Mouse (Mus musculus) ES-E14 (cell line): ENCODE data around the gene Acad10. TPM values are rescaled to one million over a fixed set of nuclear protein-coding genes. Genes with fewer than 3 reads are reported as not detected.

Experiments
- DNase-seq: peaks from one replicate; pipeline ENCODE4 v3.0.0-alpha.2; 2013; ENCODE audit warnings: low read depth, low spot score
- H3K27ac ChIP-seq: 2 replicates; pipeline ENCODE4 v1.5.1; 2012; ENCODE audit warnings: low read depth, mild to moderate bottlenecking, low read length, moderate library complexity, mixed read lengths; ENCODE audit not compliant: poor library complexity, insufficient read depth, severe bottlenecking
- H3K36me3 ChIP-seq: 2 replicates; pipeline ENCODE4 v1.6.1; 2012; ENCODE audit warnings: mild to moderate bottlenecking, low read length, moderate library complexity, mixed read lengths; ENCODE audit not compliant: control insufficient read depth, poor library complexity, insufficient read depth, severe bottlenecking
- H3K4me1 ChIP-seq, 2 experiments: fragments of 150-350 bp in 1 of 2; sonication (generic) in 1 of 2; 2 replicates each; pipeline ENCODE4 v1.6.1; 2012; ENCODE audit warnings: low read length in 2 of 2, mild to moderate bottlenecking in 1 of 2, mixed read lengths in 1 of 2; ENCODE audit not compliant: control insufficient read depth in 2 of 2, insufficient read depth in 2 of 2, poor library complexity in 1 of 2
- H3K4me3 ChIP-seq, 2 experiments: fragments of 150-350 bp in 1 of 2; sonication (generic) in 1 of 2; 2 replicates each; pipeline ENCODE4 v1.5.1; 2012; ENCODE audit warnings: low read length in 2 of 2, low read depth in 1 of 2, mild to moderate bottlenecking in 1 of 2, mixed read lengths in 1 of 2; ENCODE audit not compliant: insufficient read depth in 1 of 2, poor library complexity in 1 of 2, severe bottlenecking in 1 of 2
- H3K9ac ChIP-seq: 2 replicates; pipeline ENCODE4 v1.6.1; 2012; ENCODE audit warnings: low read depth, mild to moderate bottlenecking, low read length, mixed read lengths; ENCODE audit not compliant: poor library complexity, insufficient read depth, severe bottlenecking
- H3K9me3 ChIP-seq: fragments of 150-350 bp; sonication (generic); 2 replicates; pipeline ENCODE4 v1.6.1; 2012; ENCODE audit warnings: low read depth, mild to moderate bottlenecking, low read length; ENCODE audit not compliant: control insufficient read depth, insufficient read depth
- CHD2 ChIP-seq: IDR thresholded peaks from 2 replicates; pipeline ENCODE4 v1.6.1; 2014; ENCODE audit warnings: mild to moderate bottlenecking, low read depth, low read length, inconsistent platforms
- HCFC1 ChIP-seq: IDR thresholded peaks from 2 replicates; pipeline ENCODE4 v1.6.1; 2012; ENCODE audit warnings: low read length, inconsistent platforms, borderline replicate concordance; ENCODE audit not compliant: insufficient read depth
- MAFK ChIP-seq: IDR thresholded peaks from 2 replicates; pipeline ENCODE4 v1.6.1; 2014; ENCODE audit warnings: mild to moderate bottlenecking, low read depth, low read length, inconsistent platforms; ENCODE audit not compliant: insufficient read depth
- ZC3H11A ChIP-seq: IDR thresholded peaks from 2 replicates; pipeline ENCODE4 v1.6.1; 2012; ENCODE audit warnings: low read depth, mild to moderate bottlenecking, inconsistent platforms, low read length, borderline replicate concordance
- ZNF384 ChIP-seq: IDR thresholded peaks from 2 replicates; pipeline ENCODE4 v1.6.1; 2012; ENCODE audit warnings: low read depth, low read length, inconsistent platforms
- in situ Hi-C, 2 experiments: fragments of 600-800 bp; cut with MboI; formaldehyde crosslinking; loops; one replicate each; pipeline ENCODE4 v1.15.1; 2025; ENCODE audit warnings: low sequenced_read_pairs in 2 of 2, inconsistent platforms in 1 of 2; ENCODE audit not compliant: unreplicated experiment in 2 of 2
- total RNA-seq: library from RNA; depleted of rRNA; stranded (reverse); fragments of 300-350 nt; gene quantifications from 2 replicates; pipeline ENCODE4 v1.2.3, GENCODE M21; 2012; rRNA removed

The Acad10 gene
- total RNA-seq, result 14.0 and 24.4 TPM in 2 replicates

DNA sequence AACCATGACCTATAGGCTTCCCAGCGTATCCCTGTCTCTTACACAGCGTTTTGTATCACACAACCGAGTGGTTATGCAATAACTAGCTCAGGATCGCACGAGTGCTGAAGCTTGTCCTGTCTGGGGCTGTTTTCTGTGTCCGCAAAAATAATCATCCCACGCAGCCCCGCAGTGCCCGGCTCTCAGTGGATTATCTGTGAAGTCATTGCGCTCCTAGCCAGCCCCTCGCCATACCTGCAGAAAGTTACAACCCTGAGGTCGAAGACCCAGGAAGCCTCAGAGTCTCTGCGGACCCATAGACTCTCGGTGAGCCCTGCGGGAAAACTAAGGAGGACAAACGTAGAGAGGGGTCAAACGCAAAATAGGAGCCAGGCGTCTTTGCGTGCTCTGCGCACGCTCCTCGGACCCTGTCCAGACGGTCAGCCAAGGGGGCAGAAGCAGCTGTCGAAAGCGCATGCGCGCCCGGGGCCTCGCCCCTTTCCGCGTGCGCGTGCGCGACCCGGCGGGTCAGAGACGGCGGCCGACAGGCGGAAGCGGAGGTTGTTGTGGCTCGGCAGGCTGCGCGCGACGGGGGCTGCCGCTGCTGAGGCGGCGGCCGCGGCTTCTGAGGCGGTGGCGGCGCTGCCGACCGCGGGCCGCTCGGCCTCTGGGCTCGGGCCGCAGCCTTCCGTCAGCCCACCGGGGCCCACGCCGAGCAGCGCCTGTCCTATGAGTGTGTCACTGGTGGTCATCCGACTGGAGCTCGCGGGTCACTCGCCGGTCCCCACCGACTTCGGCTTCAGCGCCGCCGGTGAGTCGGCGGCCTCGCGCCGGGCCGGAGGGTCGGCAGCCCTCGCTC, at the start of gene Acad10, which contains the start of gene Brap:
Gene Acad10 (minus strand): TSS at position 456 of the 838 bp plus-strand sequence.
Gene Brap (plus strand): TSS at position 505 of the 838 bp plus-strand sequence.
- Histone ChIP-seq H3K4me3 (peak within 1 kb of the TSS; percentile 64 to 86), H3K4me1 (no peaks in the 10 kb centered on the region), H3K9me3 (no peaks in the 10 kb centered on the region), H3K36me3 (peaks cover 6% of the 10 kb centered on the region), H3K27ac (no peak within 1 kb of the TSS), H3K9ac (peak within 1 kb of the TSS; percentile 92)
- in situ Hi-C loops, result no loop called here
- DNase-seq, result peak; percentile 67
- TF ChIP-seq ZC3H11A (no peak), HCFC1 (0 out of 2 replicates have a peak, but pooled peaks have one; percentile 2), ZNF384 (no peak), CHD2 (no peak)

DNA sequence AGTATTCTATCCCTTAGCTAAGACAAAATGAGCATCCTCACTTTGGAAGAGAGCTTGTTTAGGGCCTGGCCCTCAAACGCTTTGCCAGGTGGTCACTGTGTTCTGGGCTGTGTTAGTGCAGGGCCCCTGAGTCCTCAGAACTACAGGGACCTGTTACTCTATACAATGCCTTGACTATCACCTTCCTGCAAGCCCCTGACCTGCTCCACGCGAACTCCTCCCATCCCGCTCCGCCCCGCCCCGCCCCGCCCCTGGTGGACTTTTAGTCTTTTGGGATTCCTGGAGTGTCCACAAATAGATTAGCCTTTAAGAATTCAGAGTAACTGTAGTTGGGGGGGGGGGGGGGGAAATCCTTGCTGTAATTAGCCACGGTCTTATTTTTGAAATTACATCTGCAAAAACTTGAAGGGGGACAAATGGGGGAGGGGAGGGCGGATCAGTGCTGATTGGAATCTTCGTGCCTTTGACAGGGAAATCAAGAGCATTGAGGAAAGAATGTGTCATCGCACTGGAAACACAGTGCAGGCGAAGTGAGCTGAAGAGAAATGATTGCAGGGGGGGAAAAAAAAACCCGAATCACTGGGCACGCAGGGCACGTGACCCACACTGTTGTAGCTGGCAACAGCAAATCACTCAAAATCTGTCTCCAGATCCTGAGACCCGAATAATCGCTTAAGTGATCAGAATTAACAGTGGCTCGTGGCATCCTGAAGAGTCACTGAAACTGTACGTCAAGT, 44.4 kb upstream of the Acad10 start:
- H3K9ac ChIP-seq, result 0 out of 2 replicates have a peak overlapping the region, but pooled peaks have one; percentile 29
- peak overlapping the region in 1 of 2 experiments; percentile 41; a peak in 2 of 4 replicates for H3K4me3 ChIP-seq
- H3K36me3 ChIP-seq, result no peaks in the 10 kb centered on the region
- in situ Hi-C loops, result no loop called here
- H3K4me1 ChIP-seq, result peaks cover 10 to 12% of the 10 kb centered on the region in 2 experiments
- TF ChIP-seq ZNF384 (peak; percentile 48; the same call in 1 of the 2 replicates), CHD2 (no peak), MAFK (no peak)
- no peaks in the 10 kb centered on the region for H3K9me3 ChIP-seq
- H3K27ac ChIP-seq, result no peak overlapping the region; the same call in 1 of the 2 replicates
- DNase-seq, result no peak

DNA sequence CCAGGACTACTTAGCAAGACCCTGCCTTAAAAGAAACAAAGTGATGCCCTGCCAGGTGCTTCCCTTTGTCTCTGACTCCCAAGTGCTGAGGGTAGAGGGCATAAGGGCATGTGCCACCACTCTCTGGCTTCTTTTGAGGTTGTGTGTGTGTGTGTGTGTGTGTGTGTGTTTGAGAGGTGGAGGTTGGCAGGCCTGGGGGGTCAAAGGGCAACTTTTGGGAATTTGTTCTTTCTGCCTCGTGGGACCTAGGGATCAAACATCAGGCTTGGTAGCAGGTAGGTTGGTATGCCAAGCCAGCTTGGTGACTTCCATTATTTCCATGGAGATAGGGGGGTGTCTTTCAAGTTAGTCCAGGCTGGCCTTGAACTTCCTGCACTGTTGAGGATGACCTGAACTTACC, 43.0 kb upstream of the Acad10 start:
- no peak for DNase-seq
- Histone ChIP-seq H3K9ac (no peak overlapping the region), H3K36me3 (no peaks in the 10 kb centered on the region), H3K9me3 (no peaks in the 10 kb centered on the region), H3K4me3 (no peak overlapping the region), H3K4me1 (peaks cover 10 to 12% of the 10 kb centered on the region in 2 experiments), H3K27ac (no peak overlapping the region)
- TF ChIP-seq CHD2 (no peak), ZNF384 (no peak), HCFC1 (no peak), ZC3H11A (no peak), MAFK (no peak)
- in situ Hi-C loops, result no loop called here

DNA sequence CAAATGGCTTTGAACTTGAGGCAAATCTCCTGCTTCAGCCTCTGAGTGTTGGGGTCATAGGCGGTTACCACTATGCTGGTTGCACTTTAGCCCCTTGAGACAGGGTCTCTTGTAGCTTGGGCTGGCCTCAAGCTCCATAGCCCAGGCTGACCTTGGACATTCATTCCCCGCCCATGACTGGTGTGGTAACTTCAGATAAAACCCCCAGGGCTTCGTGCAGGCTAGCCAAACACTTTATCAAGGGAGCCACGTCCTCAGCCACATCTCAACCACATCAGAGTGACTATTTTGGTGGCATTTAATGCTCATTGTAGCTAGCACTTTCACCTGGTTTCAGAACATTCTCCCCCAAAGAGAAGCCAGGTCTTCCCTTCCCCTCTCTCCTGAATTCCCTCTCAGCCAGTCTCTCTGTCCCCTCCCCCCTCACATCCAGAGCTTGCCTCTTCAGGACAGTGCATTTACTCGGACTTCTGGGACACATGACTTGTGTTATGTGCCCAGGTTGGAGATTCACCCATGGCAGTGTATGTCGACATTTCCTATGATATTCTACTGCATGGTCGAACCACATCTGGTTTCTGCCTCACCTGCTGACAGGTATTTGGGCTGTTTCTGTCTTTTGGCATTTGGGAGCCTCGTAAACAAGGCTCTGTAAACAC, 40.9 kb upstream of the Acad10 start:
- Histone ChIP-seq H3K9me3 (no peaks in the 10 kb centered on the region), H3K27ac (no peak overlapping the region), H3K4me1 (peaks cover 10 to 12% of the 10 kb centered on the region in 2 experiments), H3K4me3 (no peak overlapping the region), H3K36me3 (no peaks in the 10 kb centered on the region), H3K9ac (no peak overlapping the region; the same call in 1 of the 2 replicates)
- no peak for TF ChIP-seq HCFC1
- no peak for TF ChIP-seq ZNF384
- TF ChIP-seq CHD2, result no peak
- no peak for TF ChIP-seq ZC3H11A
- TF ChIP-seq MAFK, result no peak
- in situ Hi-C loops, result no loop called here
- DNase-seq, result no peak
